Mouse (Mus musculus) spleen, postnatal 14 days (tissue): ENCODE measurements around the gene Rpl27.
"Not testable (repeated sequence)": the region's sequence is repeated elsewhere in the genome, so short reads cannot be mapped to it uniquely, and the experiment has no call there.

Experiments used
- DNase-seq, 2 experiments: peaks; one replicate each; pipeline ENCODE4 v3.0.0; 2021 to 2022; ENCODE audit warnings: low spot score in 2 of 2

Gene Rpl27

GRCm38 (mm10) chr11:101442127-101442693, at the start of gene Rpl27:
TSS of gene Rpl27 (plus strand) at chr11:101442298.
- peak; percentile 87 to 93 for DNase-seq

DNA sequence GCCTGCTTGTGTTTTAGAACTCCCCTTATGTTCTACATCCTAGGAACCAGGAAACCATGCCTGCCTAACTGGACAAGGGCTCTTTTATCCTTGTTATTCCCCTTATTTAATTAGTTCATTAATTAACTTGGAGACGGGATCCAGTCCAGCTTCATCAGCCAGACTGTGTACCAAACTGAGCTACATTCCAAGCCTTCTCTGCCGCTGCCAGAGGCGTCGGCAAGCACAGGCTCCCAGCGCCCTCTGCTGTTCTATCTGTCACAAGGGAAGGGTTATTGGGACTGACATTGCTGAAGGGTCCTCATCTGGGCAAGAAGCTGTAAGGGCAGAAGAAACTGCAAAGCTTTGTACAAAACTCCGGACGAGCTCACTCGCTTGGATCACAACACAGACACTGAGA, 47.0 kb upstream of the Rpl27 start:
- peak in 1 of 2 experiments; percentile 41 for DNase-seq

DNA sequence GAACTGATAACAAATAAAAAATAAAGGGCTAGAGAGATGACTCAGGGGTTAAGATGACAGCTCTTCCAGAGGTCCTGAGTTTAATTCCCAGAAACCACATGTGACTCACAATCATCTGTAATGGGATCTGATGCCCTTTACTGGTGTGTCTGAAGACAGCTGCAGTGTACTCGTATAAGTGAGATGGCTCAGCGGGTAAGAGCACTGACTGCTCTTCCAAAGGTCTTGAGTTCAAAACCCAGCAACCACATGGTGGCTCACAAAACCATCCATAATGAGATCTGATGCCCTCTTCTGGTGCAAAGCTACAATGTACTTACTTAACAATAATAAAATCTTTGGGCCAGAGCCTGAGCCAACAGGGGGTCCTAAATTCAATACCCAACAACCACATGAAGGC, 26.8 kb upstream of the Rpl27 start:
- no peak for DNase-seq

DNA sequence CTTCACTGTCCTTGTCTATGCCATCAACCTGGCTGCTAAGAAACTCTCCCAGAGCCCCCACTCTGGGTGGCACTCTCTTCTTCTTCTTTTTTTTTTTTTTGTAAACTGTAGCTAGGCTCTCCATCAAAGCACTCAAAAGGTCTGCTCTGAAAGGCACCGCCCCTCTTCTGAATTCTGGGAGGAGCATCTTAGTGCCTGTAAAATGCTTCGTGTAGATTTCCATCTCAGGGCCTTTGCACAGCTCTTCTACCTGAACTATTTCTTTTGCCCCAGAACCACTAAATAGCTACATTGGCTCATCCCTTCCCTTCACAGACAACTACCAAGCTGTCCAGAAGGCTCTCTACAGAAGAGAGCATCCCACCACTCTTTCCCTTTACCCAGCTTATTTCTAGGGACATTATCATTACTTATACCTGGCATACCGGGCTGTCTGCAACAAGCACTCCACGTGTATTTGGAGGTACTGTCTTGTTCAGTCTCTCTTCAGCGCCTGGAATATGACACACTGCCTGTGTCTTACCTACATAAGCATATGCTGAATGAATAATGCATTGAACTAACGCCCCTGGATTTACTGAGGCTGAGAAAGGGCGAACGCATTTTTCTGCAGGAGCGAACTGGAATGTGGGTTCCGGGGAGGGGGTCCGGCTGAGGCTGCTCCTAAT, 25.5 kb upstream of the Rpl27 start:
- DNase-seq = no peak

GRCm38 (mm10) chr11:101417101-101417855, 24.8 kb upstream of the Rpl27 start, which contains the start of gene Aarsd1:
TSS of gene Aarsd1 (minus strand) at chr11:101417615.
- peak; percentile 82 to 87 for DNase-seq

DNA sequence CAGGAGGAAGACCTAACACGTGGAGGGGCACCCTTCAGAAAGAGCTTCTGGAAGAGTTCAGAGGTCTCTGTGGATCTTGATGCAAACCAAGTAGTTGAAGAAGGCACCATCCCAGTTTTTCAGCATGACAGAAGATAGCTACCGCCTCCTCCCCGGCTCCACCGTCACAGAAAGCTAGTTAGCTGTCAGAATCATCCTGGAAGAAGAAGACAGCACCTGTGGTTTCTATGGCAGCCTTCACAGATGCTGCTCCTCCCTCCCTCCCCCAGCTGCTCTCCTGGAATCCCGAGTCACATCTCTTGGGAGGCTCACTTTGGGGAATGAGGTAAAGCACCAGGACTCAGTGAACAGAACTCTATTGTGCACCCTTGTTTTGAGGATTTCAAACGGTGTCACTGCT, 23.1 kb upstream of the Rpl27 start:
- DNase-seq = no peak

DNA sequence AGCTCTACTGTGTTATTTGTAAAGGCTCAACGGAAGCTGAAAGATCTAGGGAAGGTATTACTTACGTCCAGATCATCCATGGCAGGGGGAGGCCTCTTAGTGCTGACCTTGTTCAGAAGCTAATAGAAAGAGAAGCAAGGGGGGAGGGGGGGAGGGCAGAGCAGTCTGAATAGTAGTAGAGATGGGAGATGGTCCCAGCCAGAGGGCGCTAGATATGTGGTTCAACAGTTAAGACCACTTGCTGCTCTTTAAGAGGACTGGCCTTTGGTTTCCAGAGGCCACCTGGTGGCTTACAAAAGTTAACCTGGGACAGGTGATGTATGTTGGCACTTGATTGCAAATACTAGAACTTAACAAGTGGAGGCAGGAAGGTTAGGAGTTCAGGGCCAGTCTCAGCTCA, 22.5 kb upstream of the Rpl27 start:
- no peak for DNase-seq

DNA sequence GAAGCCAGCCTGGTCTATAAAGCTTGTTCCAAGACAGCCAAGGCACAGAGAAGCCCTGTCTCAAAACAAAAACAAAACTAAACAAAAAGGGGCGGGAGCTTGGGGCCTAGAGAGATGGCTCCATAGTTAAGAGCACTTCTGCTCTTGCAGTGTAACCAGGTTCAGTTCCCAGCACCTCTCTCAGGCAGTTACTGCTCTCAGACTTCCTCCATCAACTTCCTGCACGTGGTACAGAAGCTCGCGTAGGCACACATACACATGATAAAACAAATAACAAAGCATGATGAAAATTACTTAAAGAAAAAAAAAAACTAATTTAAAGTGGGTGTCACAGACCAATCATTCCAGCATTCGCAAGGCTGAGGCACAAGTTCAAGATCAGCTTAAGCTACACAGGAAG, 21.9 kb upstream of the Rpl27 start:
- no peak for DNase-seq

DNA sequence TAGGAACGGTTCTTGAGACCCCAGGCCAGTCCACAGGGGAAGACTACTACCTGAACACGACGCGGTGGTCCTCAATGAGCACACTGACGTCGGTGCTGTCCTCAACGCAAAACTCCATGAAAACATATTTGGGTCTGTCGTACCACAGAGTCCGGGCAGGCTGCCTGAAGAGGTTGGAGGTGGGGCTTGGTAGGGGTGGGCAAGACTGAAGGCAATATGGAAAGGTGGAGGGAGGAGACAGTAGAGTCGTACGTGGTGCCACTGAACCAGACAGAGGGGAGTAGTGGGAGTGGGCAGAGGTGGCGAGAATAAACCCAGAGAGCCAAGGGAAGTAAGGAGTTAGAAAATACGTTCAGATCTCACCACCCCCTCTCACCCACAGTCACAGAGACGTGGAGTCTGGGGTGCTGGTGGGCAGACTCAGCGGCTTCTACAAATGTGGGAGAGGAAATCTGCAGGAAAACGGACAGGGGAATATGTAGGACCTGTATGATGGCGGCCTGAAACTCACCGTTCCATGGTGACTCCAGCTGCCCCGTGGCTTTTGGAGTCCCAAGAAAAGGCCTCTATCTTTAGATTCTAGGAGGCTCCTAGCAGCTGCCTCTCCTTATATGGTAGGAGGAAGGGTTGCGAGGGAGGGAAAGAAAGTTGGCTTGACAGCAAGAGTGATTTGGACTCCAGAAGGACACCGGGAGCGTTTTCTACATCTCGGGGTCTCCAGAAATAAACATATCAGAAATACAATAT, 17.8 kb upstream of the Rpl27 start, which contains the start of gene Gm27029:
TSS of gene Gm27029 (minus strand) at position 692 of the 747 bp plus-strand sequence.
- DNase-seq = no peak

DNA sequence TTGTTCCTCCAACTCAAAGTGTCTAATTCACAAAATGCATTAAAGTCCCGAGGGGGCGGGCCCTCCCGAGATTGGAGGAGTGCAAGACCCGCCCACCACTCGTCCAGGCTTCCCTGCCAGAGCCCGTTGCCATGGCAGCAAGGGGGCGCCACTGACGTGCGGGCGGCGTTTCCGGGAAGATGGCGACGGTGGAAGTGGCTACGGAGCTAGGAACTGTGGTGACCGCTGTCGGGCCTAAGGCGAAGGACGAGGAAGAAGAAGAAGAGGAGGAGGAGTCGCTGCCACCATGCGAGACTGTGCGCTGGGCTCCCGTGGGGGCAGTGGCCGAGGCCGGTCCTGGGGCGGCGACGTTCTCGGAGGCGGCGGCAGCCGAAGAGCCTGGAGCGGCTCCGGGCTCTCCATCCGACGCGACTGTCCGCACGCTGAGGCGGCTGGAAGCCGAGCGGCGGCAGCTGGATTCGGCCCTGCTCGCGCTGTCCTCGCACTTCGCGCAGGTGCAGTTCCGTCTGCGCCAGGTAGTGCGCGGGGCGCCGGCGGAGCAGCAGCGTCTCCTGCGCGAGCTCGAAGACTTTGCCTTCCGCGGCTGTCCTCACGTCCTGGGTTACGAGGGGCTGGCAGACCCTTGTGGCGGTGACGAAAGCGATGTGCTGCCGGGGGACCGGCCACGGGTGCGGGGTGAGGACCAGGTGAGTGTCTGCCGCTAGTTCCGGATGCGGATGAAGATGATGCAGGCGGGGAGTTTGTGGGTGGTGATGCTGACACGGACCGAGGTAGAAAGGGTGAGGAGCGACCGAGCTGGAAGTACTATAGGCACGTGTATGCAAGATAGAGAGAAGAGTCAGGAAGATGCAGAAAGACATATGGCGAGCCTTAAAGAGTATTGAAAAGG, 16.9 kb upstream of the Rpl27 start, which contains the start of the genes Rundc1 and Ptges3l:
TSS of gene Rundc1 (plus strand) at position 161 of the 889 bp plus-strand sequence.
TSS of gene Ptges3l (minus strand) at position 409 of the 889 bp plus-strand sequence.
- peak; percentile 96 to 98 for DNase-seq

GRCm38 (mm10) chr11:101426165-101426564, 15.9 kb upstream of the Rpl27 start:
- no peak for DNase-seq

GRCm38 (mm10) chr11:101431327-101431726, 10.8 kb upstream of the Rpl27 start:
- no peak for DNase-seq

DNA sequence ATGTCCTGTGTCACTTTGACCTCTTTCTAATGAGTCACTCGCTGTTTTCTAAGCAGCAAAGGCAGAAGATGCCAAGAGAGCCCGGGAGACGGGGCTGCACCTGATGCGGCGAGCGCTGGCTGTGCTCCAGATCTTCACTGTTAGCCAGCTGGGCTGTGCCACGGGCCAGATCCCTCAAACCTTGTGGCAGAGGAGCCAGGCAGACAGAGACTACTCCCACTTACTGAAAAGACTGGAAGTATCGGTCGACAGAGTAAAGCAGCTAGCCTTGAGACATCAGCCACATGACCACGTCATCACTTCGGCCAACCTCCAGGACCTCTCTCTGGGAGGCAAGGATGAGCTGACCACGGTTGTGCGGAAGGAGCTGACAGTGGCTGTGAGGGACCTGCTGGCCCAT, 8.7 kb upstream of the Rpl27 start:
- DNase-seq = no peak

GRCm38 (mm10) chr11:101435831-101436230, 6.3 kb upstream of the Rpl27 start:
- no peak for DNase-seq

GRCm38 (mm10) chr11:101436916-101437315, 5.2 kb upstream of the Rpl27 start:
- DNase-seq = no peak

GRCm38 (mm10) chr11:101438006-101438405, 4.1 kb upstream of the Rpl27 start:
- not testable (repeated sequence) for DNase-seq

GRCm38 (mm10) chr11:101441450-101442126, 510 bp upstream of the Rpl27 start:
- DNase-seq = not testable (repeated sequence)

DNA sequence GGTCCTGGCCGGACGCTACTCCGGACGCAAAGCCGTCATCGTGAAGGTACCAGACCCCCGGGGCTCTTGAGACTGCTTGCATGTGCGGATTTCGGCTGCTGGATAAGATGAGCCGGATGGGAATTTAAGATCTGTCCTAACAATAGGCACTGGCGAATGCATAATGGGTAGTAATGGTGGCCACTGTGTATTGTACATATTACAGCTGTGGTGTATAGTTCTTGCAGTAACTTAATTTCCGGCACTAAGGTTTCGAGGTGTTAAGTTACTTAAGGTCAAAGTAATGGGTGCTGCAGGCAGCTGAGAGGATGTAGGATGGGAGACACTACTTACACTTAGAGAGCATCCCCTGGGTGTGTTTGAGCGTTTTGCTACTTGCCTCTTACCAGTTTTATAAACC, 662 bp downstream of the Rpl27 start:
- no peak for DNase-seq

- no peak for DNase-seq
These were observed 4.2 kb downstream of the Rpl27 start for GRCm38 (mm10) chr11:101446319-101446718.

DNA sequence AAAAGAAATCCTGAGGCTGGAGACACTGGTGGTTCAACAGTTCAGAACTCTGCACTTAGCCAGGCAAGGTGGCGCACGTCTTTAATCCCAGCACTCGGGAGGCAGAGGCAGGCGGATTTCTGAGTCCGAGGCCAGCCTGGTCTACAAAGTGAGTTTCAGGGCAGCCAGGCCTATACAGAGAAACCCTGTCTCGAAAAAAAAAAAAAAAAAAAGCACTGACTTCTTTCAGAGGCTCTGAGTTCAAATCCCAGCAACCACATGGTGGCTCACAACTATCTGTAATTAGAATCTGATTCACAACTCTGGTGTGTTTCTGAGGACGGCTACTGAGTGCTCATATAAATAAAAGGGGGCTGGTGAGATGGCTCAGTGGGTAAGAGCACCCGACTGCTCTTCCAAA, 4.8 kb downstream of the Rpl27 start:
- not testable (repeated sequence) for DNase-seq
